Mouse (Mus musculus): ENCODE data around the gene Gpr35.

DNA sequence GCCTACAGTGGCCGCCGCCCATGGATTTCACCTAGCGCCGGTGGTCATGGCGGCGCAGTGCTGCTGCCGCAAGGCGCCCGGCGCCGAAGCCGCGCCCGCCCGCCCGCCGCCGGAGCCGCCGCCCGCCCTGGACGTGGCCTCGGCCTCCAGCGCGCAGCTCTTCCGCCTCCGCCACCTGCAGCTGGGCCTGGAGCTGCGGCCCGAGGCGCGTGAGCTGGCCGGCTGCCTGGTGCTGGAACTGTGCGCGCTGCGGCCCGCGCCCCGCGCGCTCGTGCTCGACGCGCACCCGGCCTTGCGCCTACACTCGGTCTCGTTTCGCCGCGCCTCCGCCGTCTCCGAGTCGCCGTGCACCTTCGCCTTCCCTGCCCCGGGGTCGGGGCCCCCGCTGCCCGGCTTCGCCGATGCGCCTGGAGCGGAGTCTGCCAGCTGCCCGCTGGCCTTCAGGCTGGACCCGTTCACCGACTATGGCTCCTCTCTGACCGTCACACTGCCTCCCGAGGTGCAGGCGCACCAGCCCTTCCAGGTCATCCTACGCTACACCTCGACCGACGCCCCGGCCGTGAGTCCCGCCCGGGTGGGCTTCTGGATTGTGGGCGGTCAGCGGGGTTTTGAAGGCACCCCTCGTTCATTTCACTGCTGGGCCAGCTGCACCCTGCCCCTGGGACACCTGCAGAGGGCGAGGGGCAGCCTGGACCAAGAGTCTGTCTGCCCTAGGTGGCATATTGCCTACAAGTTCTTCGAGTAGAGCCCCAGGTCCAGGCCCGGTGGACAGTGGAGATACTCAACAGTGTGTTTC is 39.5 kb upstream of the Gpr35 start:
- TF ChIP-seq CTCF (IDR thresholded peaks at IDR 0.05; ENCODE audit: control insufficient read depth, insufficient read depth, insufficient replicate concordance, low read depth, low read length) (no peak), POLR2A (IDR thresholded peaks at IDR 0.05; ENCODE audit: control insufficient read depth, low read depth, low read length) (no peak; the same call in 1 of the 2 replicates)

Measured in testis, adult 2 months (tissue).